Mouse (Mus musculus): ENCODE measurements around the gene Jtb. TPM values are rescaled to one million over a fixed set of nuclear protein-coding genes. Genes with fewer than 3 reads are reported as not detected.
"Not testable (repeated sequence)": the region's sequence is repeated elsewhere in the genome, so short reads cannot be mapped to it uniquely, and the experiment has no call there.

Gene Jtb
- polyA plus RNA-seq, 1 experiment from 2014 or later = 73.5 TPM

GRCm38 (mm10) chr3:90242984-90243775, 11.8 kb downstream of the Jtb start, which contains the start of gene Creb3l4:
Gene Creb3l4, minus strand, starts transcription at chr3:90243512.
- H3K9me3 ChIP-seq (replicated peaks) = no peaks in the 10 kb centered on the region
- DNase-seq (ENCODE audit: low spot score) = peak; percentile 70
- H3K27me3 ChIP-seq (ENCODE audit: low read depth, poor library complexity, severe bottlenecking) = peaks cover 7% of the 10 kb centered on the region; the same call in 1 of the 2 replicates
- no peaks in the 10 kb centered on the region for H3K36me3 ChIP-seq
- H3K4me3 ChIP-seq = peak within 1 kb of the TSS; percentile 52
- H3K4me1 ChIP-seq = peaks cover 27% of the 10 kb centered on the region
- peak within 1 kb of the TSS; percentile 84 for H3K27ac ChIP-seq
- WGBS = 5% methylated on average over 19 of the region's 19 CpGs

- Histone ChIP-seq H3K4me1 (peaks cover 41% of the 10 kb centered on the region), H3K27ac (no peak overlapping the region), H3K9me3 (replicated peaks) (no peaks in the 10 kb centered on the region), H3K27me3 (ENCODE audit: low read depth, poor library complexity, severe bottlenecking) (peaks cover 7% of the 10 kb centered on the region; the same call in 1 of the 2 replicates), H3K4me3 (no peak overlapping the region), H3K36me3 (peaks cover 11% of the 10 kb centered on the region)
- WGBS = 93% methylated on average over 2 of the region's 2 CpGs
- DNase-seq (ENCODE audit: low spot score) = no peak
Observed at GRCm38 (mm10) chr3:90245406-90245805, 14.0 kb downstream of the Jtb start.

GRCm38 (mm10) chr3:90247630-90247959, 16.2 kb downstream of the Jtb start:
- H3K9me3 ChIP-seq (replicated peaks) = no peaks in the 10 kb centered on the region
- H3K27me3 ChIP-seq (ENCODE audit: low read depth, poor library complexity, severe bottlenecking) = no peaks in the 10 kb centered on the region
- peaks cover 25% of the 10 kb centered on the region for H3K36me3 ChIP-seq
- WGBS = under 1% methylated on average over 3 of the region's 3 CpGs
- DNase-seq (ENCODE audit: low spot score) = no peak
- H3K4me1 ChIP-seq = peaks cover 34% of the 10 kb centered on the region
- H3K4me3 ChIP-seq = peak overlapping the region; percentile 72
- H3K27ac ChIP-seq = peak overlapping the region; percentile 93

GRCm38 (mm10) chr3:90247960-90248745, 16.8 kb downstream of the Jtb start, which contains the start of gene Slc39a1:
Gene Slc39a1, plus strand, starts transcription at chr3:90248172.
- Histone ChIP-seq H3K36me3 (peaks cover 25% of the 10 kb centered on the region), H3K27ac (peak within 1 kb of the TSS; percentile 93), H3K4me1 (peaks cover 28% of the 10 kb centered on the region), H3K27me3 (ENCODE audit: low read depth, poor library complexity, severe bottlenecking) (no peaks in the 10 kb centered on the region), H3K4me3 (peak within 1 kb of the TSS; percentile 72), H3K9me3 (replicated peaks) (no peaks in the 10 kb centered on the region)
- peak; percentile 94 for DNase-seq (ENCODE audit: low spot score)
- under 1% methylated on average over 38 of the region's 44 CpGs for WGBS

GRCm38 (mm10) chr3:90248746-90249100, 17.3 kb downstream of the Jtb start:
- H3K27me3 ChIP-seq (ENCODE audit: low read depth, poor library complexity, severe bottlenecking) = no peaks in the 10 kb centered on the region
- DNase-seq (ENCODE audit: low spot score) = no peak
- H3K4me3 ChIP-seq = peak overlapping the region; percentile 72
- H3K4me1 ChIP-seq = peaks cover 26% of the 10 kb centered on the region
- peaks cover 25% of the 10 kb centered on the region for H3K36me3 ChIP-seq
- no peaks in the 10 kb centered on the region for H3K9me3 ChIP-seq (replicated peaks)
- H3K27ac ChIP-seq = peak overlapping the region; percentile 93
- 10% methylated on average over 10 of the region's 10 CpGs for WGBS

GRCm38 (mm10) chr3:90250791-90251190, 19.4 kb downstream of the Jtb start:
- H3K4me3 ChIP-seq = no peak overlapping the region
- 88% methylated on average over 6 of the region's 6 CpGs for WGBS
- no peak overlapping the region for H3K27ac ChIP-seq
- DNase-seq (ENCODE audit: low spot score) = no peak
- H3K36me3 ChIP-seq = peaks cover 25% of the 10 kb centered on the region
- no peaks in the 10 kb centered on the region for H3K27me3 ChIP-seq (ENCODE audit: low read depth, poor library complexity, severe bottlenecking)
- peaks cover 36% of the 10 kb centered on the region for H3K4me1 ChIP-seq
- no peaks in the 10 kb centered on the region for H3K9me3 ChIP-seq (replicated peaks)

GRCm38 (mm10) chr3:90251731-90252226, 20.4 kb downstream of the Jtb start:
- WGBS = 94% methylated on average over 11 of the region's 12 CpGs
- not testable (repeated sequence) for H3K27ac ChIP-seq; H3K27me3 ChIP-seq (ENCODE audit: low read depth, poor library complexity, severe bottlenecking); DNase-seq (ENCODE audit: low spot score); H3K4me3 ChIP-seq; H3K9me3 ChIP-seq (replicated peaks)
- Histone ChIP-seq H3K36me3 (peaks cover 34% of the 10 kb centered on the region), H3K4me1 (peaks cover 42% of the 10 kb centered on the region)

- not testable (repeated sequence) for H3K9me3 ChIP-seq (replicated peaks); H3K27ac ChIP-seq; H3K27me3 ChIP-seq (ENCODE audit: low read depth, poor library complexity, severe bottlenecking); DNase-seq (ENCODE audit: low spot score); H3K4me3 ChIP-seq
- H3K4me1 ChIP-seq = peaks cover 39% of the 10 kb centered on the region
- WGBS = 97% methylated on average over 2 of the region's 2 CpGs
- peaks cover 43% of the 10 kb centered on the region for H3K36me3 ChIP-seq
Observed at GRCm38 (mm10) chr3:90252659-90253058, 21.3 kb downstream of the Jtb start.

GRCm38 (mm10) chr3:90253174-90253573, 21.8 kb downstream of the Jtb start:
- H3K27ac ChIP-seq; DNase-seq (ENCODE audit: low spot score); H3K9me3 ChIP-seq (replicated peaks); H3K27me3 ChIP-seq (ENCODE audit: low read depth, poor library complexity, severe bottlenecking); H3K4me3 ChIP-seq: not testable (repeated sequence)
- 79% methylated on average over 1 of the region's 1 CpGs for WGBS
- H3K36me3 ChIP-seq = peaks cover 48% of the 10 kb centered on the region
- H3K4me1 ChIP-seq = peaks cover 37% of the 10 kb centered on the region

GRCm38 (mm10) chr3:90253653-90254418, 22.4 kb downstream of the Jtb start, which contains the start of gene Crtc2:
Gene Crtc2, plus strand, starts transcription at chr3:90254163.
- Histone ChIP-seq H3K9me3 (replicated peaks) (no peaks in the 10 kb centered on the region), H3K36me3 (peaks cover 55% of the 10 kb centered on the region), H3K4me3 (peak within 1 kb of the TSS; percentile 87), H3K27ac (peak within 1 kb of the TSS; percentile 91), H3K27me3 (ENCODE audit: low read depth, poor library complexity, severe bottlenecking) (no peaks in the 10 kb centered on the region), H3K4me1 (peaks cover 30% of the 10 kb centered on the region)
- peak; percentile 93 for DNase-seq (ENCODE audit: low spot score)
- whole genome bisulfite sequencing = 2% methylated on average over 40 of the region's 40 CpGs

- Histone ChIP-seq H3K27ac (peak overlapping the region; percentile 91), H3K4me1 (peaks cover 26% of the 10 kb centered on the region), H3K9me3 (replicated peaks) (no peaks in the 10 kb centered on the region), H3K36me3 (peaks cover 59% of the 10 kb centered on the region), H3K4me3 (peak overlapping the region; percentile 87), H3K27me3 (ENCODE audit: low read depth, poor library complexity, severe bottlenecking) (no peaks in the 10 kb centered on the region)
- WGBS = 1% methylated on average over 41 of the region's 41 CpGs
- peak; percentile 47 for DNase-seq (ENCODE audit: low spot score)
Observed at GRCm38 (mm10) chr3:90254419-90255193, 23.2 kb downstream of the Jtb start.

GRCm38 (mm10) chr3:90255194-90255565, 23.8 kb downstream of the Jtb start:
- WGBS = 19% methylated on average over 2 of the region's 2 CpGs
- Histone ChIP-seq H3K36me3 (peaks cover 60% of the 10 kb centered on the region), H3K4me1 (peaks cover 26% of the 10 kb centered on the region)

More at GRCm38 (mm10) chr3:90255194-90255565, 23.8 kb downstream of the Jtb start:
- Histone ChIP-seq H3K27ac (peak overlapping the region; percentile 91), H3K9me3 (replicated peaks) (no peaks in the 10 kb centered on the region), H3K27me3 (ENCODE audit: low read depth, poor library complexity, severe bottlenecking) (no peaks in the 10 kb centered on the region), H3K4me3 (peak overlapping the region; percentile 87)
- DNase-seq (ENCODE audit: low spot score) = no peak

All from limb, embryonic 10.5 days (tissue).